Mouse (Mus musculus) kidney, postnatal 36 days (tissue): ENCODE data around the gene Scn2a.
A peak's percentile ranks its signal among the peaks of the same experiment; 100 is the strongest.
"Not testable (repeated sequence)": the region's sequence is repeated elsewhere in the genome, so short reads cannot be mapped to it uniquely, and the experiment has no call there.

Experiments used
- DNase-seq, 2 experiments: peaks; one replicate each; pipeline ENCODE4 v3.0.0; 2021 to 2022; ENCODE audit warnings: mixed read lengths in 2 of 2

Scn2a gene

DNA sequence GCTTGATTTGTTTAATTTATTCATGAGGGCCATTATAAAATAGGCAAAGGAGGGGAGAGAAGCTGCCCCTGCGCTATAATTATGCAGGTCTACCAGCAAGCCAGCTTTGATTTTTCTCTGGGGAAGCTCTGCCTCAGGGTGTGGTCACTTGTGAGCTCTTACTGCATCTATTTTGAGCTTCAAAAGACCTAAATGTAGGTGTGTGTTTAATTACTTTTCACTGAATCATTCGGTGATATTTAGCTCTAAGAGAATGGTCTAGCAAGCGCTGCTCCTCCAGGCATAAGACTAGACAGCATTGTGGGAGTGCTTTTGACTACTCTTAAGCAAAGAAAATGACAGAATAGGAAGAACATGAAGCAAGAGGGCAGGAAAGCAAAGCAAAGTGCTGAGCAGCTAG, 80.6 kb downstream of the Scn2a start:
- DNase-seq = no peak

DNA sequence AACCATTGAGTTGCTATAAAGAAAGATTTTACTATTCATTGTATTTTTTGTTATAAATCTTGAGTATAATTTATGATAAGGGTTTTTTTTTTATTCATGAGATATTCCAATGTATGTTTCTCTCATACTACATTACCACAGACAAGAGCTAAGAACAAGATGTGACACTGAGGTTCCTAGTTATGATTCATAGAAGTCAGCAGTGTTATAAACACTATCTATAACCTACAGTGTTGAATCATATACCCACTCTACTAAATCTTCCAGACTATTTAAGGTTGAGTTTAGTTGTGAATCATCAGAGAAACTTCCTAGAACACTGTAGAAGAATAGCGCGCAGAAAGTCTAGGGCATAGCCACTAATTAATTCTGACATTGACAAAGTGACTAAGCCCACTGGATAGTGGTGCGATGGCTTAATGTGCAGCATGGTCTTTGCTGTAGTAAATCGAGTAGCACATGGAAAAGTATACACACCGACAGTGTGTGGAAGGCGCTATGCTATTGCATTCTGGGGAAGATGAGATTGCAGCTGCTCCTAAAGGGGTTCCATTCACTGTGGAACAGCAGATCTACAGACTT, 101.7 kb downstream of the Scn2a start:
- DNase-seq = no peak

DNA sequence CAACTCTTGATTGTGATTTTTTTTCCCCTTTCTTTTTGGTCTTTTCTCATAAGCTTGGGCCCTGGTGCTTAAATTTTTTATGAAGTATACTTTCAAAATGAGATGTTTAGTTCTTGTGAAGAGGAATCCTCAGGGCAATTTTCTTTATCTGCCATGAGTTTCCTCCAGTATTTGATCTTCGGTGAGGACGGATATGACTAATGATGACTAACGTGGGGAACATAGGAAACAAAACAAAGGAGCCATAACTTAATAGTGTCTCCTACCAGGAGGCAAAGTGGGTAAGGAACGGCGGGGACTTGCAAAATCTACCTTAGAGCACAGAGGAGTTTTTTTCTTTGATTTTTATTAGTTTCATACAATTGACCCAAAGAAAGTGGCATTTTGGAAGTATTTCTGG, 124.8 kb downstream of the Scn2a start:
- peak in 1 of 2 experiments; percentile 6 for DNase-seq

DNA sequence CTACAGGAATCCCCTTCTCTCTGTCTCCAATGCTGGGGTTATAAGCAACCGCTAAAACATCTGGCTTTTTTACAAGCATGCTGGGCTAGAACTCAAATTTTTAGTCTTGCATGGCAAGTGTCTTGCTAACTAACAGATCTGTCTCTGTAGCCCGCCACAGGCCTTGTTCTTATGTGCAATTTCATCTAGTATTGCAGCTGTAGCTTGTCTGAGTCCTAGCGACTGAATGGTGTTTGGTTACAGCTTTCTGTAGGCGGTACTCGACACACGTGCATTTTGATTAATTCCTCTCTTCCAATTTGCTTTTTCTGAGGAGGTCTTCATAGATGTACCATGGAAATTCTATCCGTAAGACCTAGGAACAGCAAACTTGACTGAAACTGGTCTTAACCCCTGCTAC, 161.9 kb downstream of the Scn2a start:
- no peak for DNase-seq

DNA sequence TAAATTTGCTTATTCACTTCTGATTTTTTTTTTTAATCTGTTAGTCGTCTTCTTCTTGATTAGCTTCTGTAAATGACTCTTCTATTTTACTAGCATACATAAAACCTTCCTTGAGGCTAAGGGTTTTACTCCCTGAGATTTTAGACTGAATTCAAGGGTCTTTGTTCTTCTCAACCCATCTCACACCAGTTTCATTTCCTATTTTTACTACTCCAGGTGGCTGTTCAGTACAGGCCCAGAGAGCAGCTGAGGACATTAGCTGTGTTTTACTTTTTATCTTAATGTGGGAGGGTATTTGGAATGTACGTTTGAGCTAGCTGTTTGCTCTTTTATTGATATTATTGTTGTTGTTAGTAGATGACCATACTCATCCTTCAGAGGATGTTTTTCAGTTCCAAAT, 162.8 kb downstream of the Scn2a start:
- DNase-seq = no peak

DNA sequence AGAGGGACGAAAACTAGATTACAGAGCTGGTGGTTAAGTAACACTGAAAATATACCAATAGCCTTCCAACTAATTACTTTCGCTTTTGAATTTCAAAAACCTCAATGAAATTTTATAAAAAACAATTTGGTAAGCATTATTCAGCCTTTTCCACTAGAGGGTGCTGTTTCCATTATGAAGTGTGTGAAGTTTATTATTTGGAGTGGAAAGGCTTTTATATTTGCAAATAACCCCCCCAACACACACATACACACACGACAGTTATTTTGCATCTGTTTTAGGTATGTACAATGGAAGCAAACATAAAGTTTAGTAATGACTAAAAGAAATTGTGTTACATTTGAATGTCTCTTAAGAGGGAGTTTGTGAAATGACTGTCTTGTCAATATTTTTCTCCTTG, 171.9 kb downstream of the Scn2a start:
- peak in 1 of 2 experiments; percentile 7 for DNase-seq

DNA sequence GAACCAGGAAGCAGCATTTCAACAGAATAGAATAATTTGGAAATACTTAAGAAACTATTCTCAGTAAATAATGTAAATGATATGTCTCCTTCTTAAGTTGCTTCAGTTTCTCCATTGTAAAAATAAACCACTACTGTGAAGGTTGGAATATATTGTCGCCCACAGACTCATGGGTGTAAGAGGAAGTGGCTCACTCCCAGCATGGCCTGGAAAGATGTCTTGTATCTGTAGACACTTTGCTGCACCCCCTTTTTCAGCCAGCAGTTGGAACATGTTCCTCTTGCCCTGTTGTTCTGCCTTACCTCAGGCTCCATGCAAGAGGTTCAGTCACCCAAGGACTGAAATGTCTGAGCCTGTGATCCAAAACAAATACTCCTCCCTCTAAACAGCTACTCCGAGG, 173.0 kb downstream of the Scn2a start:
- no peak for DNase-seq

DNA sequence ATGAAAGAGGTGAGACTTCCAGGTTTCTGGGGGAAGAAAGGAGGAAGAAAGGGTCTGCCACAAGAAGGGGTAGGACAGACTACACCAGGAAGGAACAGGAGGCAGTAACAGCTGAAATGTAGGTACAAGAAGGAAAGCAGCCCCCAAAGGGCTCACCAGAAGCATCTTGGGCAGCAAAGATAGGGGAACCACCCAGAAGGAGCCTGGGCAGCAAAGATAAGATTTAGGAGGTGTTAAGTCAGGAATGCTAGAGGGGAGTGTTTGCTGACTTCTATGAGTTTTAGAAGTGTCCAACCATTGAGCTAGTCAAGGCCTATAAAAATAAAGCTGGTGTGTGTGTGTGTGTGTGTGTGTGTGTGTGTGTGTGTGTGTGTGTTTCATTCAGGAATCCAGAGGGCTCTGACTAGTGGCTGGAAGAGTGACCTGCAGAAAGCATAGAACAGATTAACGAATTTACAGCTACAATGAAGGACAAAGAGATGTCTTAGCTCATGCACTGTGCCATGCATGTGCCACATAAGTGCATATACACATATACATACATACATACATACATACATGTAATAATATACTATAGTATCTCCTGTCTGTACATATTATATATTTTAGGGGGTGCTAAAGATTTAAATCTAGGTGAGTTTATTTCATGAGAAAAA, 180.6 kb downstream of the Scn2a start:
- DNase-seq = no peak

DNA sequence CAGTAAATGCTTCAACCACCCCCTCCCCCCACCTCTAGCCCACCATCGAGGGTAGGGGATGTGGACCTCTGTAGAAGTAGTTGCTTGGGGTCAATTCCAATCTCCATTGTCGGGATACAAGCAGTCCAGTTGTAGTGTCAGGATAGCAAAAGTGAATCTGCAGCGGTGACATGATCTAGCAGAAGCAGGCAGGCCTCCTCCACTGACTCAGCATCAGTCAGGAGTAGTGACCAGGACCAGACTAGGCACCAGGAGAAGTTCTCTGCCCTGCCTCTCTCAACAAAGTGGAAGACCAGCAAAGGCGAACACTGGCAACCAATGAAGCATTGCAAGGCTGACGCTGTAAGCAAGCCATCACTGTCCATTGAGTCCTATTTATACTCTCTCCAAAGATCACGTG, 186.0 kb downstream of the Scn2a start:
- DNase-seq = no peak

DNA sequence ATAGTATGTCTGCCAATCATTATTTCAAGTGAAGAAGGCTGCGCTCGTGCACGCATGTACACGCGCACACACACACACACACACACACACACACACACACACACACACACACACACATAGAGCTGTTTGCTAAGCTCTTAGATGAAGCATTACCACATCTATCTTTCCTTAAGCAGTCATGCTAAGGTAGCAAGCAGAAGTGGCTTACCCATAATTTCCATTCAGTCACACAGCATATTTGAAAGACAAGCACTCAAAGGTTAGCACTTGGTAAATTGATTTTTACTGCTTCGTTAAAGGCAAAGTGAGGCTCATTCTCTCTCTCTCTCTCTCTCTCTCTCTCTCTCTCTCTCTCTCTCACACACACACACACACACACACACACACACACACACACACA, 190.6 kb downstream of the Scn2a start:
- not testable (repeated sequence) for DNase-seq
